Mouse (Mus musculus) cerebellum, adult 11-12 months (tissue): ENCODE data around the gene Nos1.

ENCODE experiments used
- DNase-seq: peaks from one replicate; pipeline ENCODE4 v3.0.0; 2022

The Nos1 gene

DNA sequence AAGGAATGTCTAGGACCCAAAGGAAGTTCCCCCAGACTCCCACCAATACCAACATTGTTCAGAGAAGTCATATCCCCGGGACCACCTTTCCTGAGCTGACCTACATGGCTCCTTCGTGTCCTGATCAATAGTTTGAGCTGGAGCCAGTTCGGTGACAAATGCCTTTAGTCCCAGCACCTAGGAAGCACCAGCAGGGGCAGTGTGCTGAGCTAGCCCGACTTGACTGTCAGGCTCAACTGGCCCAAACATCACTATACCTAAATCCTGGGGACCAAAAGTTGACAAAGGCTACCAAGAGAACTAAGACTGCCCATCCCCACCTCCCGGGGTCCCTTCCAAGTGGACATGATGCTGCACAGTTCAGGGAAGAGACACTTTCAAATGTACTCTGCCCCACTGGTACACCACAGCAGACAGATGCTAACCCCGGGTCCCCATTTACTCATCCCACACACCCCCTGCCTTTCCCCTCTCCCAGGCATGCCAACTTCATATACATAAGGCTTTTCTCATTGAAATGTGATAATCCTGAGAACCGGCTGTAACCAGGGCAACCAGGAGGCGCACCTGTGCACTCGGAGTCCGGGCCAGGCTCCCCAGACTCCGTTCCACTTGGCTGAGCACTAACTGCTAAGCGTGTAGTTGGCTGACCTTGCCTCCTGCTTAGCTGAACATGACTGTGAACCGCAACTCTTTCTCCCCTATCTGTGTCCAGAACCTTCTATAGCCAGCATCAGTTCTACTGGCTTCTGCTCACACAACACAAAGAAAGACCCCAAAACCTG, 120.3 kb downstream of the Nos1 start:
- peak; percentile 85 for DNase-seq

DNA sequence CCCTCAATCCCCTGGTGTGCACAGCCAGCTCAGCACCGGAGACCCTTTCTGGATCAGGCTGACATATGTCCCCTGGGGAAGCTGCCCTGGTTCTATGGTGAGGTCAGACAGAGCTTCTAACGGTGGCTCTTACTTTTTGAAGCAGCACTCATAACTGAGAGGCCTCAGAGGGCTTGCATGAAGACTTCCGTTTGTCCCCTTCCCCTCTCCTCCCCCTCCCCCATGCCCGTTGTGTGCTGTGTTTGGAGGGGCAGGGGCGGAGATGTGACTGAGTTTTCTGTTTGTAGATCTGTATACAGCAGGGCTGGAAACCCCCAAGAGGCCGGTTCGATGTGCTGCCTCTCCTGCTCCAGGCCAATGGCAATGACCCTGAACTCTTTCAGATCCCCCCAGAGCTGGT, 122.7 kb downstream of the Nos1 start:
- DNase-seq: no peak

DNA sequence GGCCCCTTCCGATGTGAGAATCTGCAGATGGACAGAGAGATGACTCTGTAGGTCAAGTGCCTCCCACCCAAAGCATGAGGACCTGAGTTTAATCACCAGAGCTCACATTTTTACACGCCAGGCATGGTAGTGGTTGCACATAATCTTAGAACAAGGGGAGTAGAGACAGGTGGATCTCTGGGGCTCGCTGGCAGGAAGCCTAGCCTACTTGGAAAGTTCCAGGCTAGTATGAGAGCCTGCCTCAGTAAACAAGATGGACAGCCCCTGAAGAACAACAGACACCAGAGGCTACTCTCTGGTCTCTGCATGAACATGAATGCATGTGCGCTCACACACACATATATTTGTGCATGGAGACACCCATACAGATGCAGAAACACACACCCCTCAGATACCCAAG, 124.9 kb downstream of the Nos1 start:
- DNase-seq: no peak

DNA sequence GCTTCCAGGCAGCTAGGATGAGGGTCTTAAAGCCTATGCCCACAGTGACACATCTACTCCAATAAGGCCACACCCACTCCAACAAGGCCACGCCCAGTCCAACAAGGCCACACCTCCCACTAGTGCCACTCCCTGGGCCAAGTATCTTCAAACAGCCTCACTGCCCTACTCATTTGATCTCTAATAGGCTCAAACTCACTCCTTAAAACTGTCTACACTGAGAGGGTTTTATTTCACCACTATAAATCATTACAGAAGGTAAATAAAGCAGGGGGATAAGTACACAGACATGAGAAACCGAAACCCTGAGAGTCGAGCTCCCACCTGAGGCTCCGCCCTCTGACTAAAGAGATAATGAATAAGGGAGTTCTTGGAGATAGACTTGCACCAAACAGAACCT, 128.7 kb downstream of the Nos1 start:
- DNase-seq: no peak

DNA sequence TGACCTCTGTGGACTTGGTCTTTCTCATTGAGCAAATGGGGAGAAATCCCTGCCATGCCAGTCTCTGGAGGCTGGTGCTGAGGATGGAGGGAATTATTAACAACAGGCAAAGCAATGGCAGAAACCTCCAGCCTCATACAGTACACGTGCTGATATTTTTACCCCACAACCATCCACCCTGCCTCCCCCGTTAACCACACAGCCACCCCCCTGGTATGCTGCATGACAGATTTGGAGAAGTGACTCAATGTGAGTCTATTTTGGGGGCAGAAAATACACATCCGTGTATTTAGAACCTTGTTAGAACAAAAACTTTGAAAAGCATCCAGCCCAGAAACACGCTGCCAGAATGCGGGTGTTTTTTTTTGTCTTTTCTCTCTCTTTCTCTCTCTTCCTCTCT, 135.5 kb downstream of the Nos1 start:
- DNase-seq: no peak

DNA sequence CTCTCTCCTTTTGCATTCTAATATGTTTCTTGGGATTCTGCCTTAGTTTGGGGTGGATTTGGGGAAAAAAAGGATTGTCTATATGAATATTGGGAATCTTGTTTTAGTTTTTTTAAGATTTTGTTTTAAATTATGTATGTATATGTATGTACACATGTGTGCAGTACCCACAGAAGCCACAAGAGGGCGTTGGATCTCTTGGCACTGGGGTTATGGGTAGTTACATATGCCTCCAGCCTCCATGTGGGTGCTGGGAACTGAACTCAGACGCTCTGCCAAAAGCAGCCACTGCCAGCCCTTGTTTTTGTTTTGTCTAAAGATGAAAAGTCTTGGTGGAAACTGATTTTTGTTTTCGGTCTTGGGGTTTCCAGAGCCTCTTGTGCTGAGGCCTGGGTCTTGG, 136.1 kb downstream of the Nos1 start:
- DNase-seq: no peak

DNA sequence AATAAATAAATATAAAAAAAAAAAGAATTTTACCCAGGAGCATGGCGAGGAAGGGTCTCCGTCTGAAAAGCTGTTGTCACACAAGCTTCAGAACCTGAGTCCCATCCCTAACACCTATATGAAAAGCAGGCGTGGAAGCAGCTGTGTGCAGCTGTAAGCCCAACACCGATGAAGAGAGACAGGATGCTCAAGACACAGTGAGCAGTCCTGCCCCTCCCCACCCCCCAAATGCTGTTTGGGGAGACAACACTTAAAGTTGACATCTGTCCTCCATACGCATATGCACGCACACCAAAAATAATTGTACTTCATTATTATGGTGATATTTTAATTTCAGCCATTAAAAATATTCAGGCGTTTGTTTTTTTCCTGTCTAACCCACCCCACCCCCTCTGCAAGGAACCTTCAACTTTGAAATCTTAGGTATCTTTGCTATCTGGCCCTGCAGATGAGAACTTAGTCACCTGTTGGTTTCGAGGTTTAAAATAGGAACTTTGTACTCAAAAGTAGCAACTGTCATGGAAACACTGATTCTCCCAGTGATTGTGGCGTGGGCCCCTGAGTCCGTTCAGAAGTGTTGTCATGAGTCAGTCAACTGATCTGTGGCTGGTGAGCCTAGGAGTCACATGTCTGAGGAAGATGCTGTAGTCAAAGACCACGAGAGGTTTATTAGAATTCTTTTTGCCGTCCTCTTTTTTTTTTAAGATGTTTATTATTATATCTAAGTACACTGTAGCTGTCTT, 141.1 kb downstream of the Nos1 start:
- no peak for DNase-seq

DNA sequence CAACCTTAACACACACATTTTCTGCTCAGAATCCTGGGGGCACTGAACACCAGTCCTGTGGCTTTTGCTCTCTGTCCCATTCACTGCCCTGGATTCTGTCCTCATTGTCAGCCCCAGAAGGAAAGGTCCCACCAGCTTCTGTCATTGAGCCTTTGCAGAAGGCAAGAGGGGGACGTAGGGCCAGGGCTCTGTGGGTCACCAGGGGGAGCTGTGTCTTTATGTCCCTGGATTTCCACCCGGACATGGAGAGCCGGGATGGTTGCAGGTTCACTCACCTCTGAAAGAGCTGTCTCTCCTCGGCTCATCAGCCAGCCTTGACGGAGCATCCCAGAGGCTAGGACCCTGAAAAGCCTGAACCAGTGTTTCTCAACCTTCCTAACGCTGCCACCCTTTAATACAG, 142.9 kb downstream of the Nos1 start:
- DNase-seq: no peak

DNA sequence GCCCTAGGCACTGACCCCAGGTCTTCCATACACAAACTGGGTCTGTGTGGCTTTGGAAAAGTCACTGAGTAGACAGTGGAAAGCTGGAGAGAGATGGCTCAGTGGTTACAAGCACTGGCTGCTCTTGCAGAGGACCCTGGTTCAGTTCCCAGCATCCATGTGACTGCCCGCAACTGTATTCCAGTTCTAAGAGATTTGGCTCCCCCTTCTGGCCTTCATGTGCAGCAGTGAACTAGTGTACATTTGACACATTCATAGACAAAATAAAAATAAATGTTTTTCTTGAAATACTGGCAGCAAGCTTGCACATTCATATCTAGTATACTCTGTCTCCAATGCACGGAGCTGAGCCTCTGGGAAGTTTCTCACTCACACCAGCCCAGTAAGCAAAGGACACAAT, 147.7 kb downstream of the Nos1 start:
- no peak for DNase-seq

DNA sequence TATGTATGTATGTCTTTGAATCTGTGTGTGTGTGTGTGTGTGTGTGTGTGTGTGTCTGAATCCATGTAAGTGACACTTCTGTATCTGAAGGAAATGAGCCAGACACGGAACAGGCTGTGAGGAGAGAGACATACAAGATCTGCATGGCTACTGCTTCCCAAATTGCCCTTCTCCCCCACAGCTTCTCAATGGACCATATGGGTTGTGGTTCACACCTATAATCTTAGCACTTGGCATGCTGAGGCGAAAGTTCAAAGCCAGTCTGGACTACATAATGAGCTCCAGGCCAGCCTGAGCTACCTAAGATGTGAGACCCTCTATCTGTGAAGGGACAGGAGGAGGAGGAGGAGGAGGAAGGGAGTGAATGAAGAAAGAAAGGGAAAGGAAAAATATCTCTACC, 151.4 kb downstream of the Nos1 start:
- no peak for DNase-seq

DNA sequence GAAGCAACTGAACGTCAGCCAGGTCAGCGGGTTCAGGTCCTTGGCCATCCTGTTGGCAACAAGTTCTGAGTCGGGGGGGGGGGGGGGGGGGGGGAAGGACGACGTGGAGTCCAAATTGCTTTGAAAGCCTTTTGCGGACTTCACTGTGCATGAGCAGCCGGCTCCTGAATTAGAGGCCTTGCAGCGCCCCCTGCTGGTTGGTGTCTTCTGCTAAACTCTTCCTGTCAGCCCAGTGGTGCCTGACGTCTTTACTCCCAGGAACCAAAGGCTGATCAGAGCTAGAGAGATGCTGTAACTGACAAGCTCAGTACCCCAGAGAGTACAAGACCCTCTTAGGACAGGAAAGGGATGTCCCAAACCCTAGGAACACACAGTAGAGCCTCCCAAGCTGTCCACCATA, 152.0 kb downstream of the Nos1 start:
- DNase-seq: peak; percentile 81

DNA sequence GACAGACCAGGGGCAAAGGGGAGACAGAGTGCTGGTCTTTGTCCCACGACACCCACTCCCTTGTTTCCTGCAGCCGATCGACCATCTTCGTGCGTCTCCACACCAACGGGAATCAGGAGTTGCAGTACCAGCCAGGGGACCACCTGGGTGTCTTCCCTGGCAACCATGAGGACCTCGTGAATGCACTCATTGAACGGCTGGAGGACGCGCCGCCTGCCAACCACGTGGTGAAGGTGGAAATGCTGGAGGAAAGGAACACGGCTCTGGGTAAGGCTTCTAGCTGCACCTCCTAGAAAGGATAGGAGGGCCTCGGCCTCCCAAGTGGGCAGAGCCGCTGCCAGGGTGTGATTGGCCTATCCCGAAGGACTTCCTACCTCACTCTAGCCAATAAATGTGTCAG, 155.5 kb downstream of the Nos1 start:
- peak; percentile 40 for DNase-seq

DNA sequence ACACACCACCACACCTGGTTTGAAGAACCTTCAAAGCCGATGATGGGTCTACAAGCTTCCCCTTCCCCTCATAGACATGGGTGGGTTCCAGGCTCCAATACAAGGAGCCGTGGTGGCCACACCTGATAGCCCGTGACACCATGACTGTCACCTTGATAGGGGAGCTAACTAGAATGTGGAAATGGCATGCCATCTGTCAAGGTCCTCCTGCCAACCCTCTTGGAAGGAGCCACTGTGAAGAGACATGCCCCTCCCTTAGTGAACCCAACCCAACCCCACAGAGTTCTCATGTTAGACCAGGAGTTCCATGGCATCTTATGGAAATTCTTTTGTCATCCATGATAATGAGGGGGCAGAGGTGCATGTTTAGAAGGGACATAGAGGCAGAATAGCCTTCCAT, 156.4 kb downstream of the Nos1 start:
- DNase-seq: peak; percentile 81

DNA sequence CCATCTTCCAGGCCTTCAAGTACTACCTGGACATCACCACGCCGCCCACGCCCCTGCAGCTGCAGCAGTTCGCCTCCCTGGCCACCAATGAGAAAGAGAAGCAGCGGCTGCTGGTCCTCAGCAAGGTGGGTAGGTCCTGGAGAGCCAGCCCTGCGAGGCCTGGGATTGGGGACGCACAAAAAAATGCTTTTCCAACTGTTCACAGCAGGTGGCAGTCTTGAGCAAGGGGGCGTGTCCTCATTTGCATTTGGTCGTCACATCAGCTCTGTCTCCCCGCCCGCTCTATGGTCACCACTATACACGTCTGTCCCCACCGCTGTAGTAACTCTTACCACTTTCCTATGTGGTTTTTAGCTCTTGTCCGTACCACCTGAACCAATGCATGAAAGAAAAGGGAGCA, 157.3 kb downstream of the Nos1 start:
- DNase-seq: no peak

DNA sequence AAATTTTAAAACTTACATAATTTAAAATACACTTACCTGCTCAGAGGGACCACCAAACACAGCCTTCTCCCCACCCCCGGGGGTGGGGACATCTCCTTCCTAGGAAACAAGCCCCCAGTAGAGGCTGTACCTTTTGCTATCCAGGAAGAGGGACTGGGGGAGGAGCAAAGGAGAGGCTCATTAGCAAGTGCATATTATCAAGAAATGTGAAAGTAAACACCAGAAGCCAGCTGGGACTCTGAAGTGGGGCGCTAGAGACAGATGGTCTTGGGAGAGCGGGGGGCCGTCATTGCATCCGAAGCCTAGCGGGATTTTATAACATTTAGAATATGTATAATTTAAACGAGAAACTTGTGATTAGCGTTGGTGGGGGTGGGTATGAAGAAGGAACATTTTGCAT, 158.6 kb downstream of the Nos1 start:
- DNase-seq: no peak

DNA sequence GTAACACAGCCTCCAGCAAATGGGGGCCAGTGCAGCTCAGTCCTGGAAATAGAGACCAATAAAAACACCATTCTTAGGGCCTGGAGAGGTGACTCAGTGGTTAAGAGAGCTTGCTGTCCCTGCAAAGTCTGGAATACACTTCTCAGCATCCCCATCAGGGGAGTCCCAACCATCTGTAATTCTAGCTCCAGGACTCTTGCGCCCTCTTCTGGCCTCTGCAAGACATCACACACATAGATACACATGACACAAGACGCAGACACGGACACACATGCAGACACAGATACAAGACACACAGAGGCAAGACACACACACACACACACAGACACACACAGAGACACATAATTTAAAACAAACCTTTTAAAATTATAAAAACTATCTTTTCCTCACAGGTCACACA, 160.7 kb downstream of the Nos1 start:
- no peak for DNase-seq

DNA sequence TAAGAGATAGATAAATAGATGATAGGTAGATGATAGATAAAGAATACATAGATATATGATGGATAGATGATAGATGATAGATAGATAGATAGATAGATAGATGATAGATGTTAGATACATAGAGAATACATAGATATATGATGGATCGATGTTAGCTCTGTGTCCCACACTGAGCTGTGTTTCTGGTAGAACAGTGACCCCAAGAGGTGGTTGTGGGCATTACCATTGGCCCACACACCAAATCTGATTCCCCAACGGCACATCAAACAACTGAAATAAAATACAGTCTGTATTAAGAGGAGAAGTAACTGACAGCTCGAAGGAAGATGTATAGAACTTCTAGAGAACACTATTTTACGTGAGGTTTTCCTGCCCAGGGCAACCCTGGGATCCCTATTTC, 165.8 kb downstream of the Nos1 start:
- DNase-seq: no peak

DNA sequence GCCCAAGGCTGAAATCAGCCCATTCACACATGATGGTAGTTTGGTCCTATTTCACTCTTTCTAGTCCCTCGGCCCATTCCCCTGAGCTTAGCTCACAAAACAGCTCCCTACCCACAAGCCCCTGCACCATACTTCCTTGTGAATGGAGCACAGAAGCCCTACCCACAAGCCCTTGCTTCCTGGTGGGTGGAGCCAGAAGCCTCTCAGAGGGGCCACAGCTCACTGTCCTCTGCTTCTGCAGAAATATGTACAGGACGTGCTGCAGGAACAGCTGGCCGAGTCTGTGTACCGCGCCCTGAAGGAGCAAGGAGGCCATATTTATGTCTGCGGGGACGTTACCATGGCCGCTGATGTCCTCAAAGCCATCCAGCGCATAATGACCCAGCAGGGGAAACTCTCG, 168.6 kb downstream of the Nos1 start:
- DNase-seq: no peak

DNA sequence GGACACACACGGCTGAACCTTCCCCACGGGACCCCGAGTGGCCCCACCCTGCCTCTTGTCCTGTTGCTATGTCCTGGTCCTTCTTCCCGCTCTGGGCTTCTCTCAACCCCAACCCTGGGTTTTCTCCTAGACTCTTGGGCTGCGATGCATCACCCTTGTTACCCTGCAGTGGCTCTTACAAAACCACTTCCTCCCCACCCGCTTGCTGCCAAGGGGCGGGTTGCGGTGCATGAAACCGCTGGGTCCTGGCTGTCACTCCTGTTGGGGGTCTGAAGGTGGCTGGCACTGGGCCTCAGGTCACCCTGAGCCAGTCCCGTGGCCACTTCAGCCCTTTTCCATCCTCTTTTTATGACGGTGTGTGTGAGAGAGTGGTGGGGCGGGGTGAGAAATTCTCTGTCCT, 173.1 kb downstream of the Nos1 start:
- no peak for DNase-seq

DNA sequence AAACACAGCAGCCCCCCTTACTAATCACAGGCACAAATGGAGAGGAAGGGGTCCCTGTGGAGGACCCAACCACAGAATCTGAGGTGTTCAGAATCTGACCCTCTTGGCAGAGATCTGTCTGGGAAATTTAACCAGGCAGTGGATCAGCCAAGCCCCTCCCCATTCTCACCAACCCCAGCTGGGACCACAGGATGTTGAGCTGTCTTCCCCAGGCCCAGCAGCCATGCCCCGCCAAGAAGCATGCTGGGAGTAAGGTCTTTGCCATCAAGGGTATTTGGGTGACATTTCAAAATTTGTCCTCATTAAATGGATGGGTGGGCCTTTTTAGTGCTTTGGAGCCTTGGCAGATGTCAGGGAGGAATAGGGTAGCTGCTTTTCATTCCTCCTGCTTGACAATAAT, 173.6 kb downstream of the Nos1 start:
- no peak for DNase-seq

DNA sequence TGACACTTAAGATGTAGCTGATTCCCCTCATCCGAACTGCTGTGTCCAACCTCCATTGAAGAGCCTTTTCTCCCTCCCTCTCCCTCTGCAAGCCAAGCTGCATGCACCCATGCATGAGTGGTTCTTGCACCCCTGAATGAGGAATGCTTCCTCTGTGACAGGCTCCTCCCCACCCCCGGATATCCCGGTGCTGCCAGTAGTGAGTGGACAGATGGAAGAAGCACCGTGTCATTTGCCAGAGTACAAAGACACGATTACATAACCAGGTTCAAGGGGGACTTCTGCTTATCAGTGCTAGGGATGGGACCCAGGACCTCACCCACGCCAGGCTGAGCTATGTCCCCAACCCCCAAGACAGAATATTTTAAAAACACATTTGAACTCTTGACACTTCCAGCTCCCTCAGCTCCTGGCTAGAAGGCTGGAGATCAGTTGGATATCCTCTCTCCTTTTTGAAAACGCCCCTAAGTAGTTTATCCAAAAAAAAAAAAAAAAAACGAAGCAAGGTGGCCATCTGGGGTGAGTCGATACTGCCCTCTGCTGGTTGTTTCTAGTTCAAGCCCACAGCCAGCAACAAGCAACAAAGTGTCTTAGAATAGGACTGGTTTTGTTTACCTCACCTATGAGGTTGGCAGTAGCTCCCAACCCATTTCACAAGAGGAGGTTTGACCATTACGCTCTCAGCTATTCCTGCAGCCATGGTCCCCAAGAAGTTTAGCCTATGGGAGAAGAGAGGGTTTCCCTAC, 175.0 kb downstream of the Nos1 start:
- peak; percentile 86 for DNase-seq

DNA sequence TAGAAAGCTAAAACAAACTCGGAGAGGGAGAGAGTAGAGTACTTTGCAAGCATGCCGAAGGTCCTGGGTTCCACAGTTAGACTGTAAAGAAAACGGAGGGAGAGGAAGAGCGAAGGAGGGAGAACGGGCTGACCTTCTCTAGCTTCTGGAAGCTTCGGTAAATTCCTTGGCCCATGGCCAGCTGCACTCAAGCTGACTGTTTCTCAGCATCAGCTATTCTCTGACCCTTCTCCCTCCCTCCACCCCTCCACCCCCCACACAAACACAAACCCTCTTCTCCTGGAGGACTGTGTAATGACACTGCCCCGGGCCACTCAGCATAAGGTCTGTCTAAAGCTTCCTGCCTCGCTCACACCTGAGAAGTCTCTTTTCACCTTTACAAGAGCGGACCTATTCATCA, 183.9 kb downstream of the Nos1 start:
- DNase-seq: no peak

DNA sequence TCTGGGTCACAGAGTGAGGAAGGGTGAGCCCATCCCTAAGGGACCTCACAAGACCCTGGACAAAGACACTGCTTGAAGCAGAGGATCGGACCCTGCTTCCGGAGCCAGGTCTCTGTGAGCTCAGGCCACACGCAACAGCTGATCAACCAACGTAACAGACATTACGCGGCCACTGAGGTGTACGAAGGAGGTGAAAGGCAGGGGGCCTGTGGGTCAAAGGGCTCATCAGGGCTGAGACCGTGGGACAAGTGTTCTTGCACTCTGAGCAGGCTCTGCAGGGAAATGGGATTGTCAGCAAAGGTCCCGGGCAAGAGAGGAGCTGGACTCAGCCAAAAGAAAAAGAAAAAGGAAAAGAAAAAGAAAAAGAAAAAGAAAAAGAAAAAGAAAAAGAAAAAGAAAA, 186.1 kb downstream of the Nos1 start:
- no peak for DNase-seq

DNA sequence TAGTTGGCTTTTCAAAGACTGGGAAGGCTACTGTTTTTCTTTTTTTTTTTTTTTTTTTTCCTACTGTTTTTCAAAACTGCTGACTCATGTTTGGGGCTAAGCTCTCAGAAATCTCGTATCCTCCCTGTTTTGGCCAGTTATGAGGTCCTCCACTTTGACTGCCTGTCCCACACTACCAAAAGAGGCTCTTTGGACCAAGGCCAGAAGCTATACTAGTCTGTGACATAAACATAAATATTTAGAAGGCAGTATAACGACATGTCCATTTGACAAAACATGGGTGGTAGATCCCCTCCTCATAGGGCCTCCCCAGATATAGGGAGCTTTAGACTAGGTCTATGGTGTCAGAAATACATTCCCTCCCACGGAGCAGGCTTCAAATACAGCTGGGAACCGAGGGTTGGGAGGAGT, 186.8 kb downstream of the Nos1 start:
- no peak for DNase-seq
